Mouse (Mus musculus) small intestine, adult 2 months (tissue): ENCODE data around the gene Ugt1a7c.
"Not testable (repeated sequence)": the region's sequence is repeated elsewhere in the genome, so short reads cannot be mapped to it uniquely, and the experiment has no call there.

Source experiments
- CTCF ChIP-seq: fragments of 200-500 bp; IDR thresholded peaks from 2 replicates; pipeline ENCODE4 v1.5.1; 2012; ENCODE audit warnings: low read depth, mild to moderate bottlenecking, control low read depth, inconsistent platforms, low read length, moderate library complexity, mixed read lengths; ENCODE audit not compliant: insufficient replicate concordance, insufficient read length; ENCODE audit errors: extremely low read depth
- POLR2A ChIP-seq: fragments of 200-500 bp; IDR thresholded peaks from 2 replicates; pipeline ENCODE4 v1.6.1; 2012; ENCODE audit warnings: low read depth, mild to moderate bottlenecking, control low read depth, inconsistent platforms, low read length, moderate library complexity

DNA sequence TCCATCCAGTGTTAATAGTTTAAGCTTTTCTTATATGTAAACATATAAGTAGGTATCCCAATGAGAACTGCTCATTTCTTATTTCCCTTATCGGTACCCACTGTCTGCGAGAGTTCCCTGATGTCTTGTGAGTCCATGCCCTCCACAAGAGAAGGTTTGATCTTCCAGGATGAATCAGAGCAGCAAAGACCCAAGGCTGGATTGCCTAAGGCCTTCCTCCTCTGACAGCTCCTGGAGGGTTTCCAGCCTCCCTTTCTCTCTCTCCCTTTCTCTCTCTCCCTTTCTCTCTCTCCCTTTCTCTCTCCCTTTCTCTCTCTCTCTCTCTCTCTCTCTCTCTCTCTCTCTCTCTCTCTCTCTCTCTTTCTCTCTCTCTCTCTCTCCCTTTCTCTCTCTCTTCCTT, 34.2 kb downstream of the Ugt1a7c start:
- TF ChIP-seq CTCF, POLR2A: not testable (repeated sequence)
